Mouse (Mus musculus): ENCODE data around the gene Vipr2.

The Vipr2 gene

GRCm38 (mm10) chr12:116101945-116102344 lies 24.4 kb downstream of the Vipr2 start:
- DNase-seq, result no peak

- DNase-seq, result no peak
Measured at GRCm38 (mm10) chr12:116109451-116110353, 32.2 kb downstream of the Vipr2 start.

- DNase-seq, result no peak
Measured at GRCm38 (mm10) chr12:116111007-116111694, 33.6 kb downstream of the Vipr2 start.

- DNase-seq, result no peak
Measured at GRCm38 (mm10) chr12:116115781-116116180, 38.3 kb downstream of the Vipr2 start.

GRCm38 (mm10) chr12:116116455-116116854 lies 38.9 kb downstream of the Vipr2 start:
- no peak for DNase-seq

- no peak for DNase-seq
Measured at GRCm38 (mm10) chr12:116117352-116117929, 39.9 kb downstream of the Vipr2 start.

- DNase-seq, result no peak
Measured at GRCm38 (mm10) chr12:116119001-116119400, 41.5 kb downstream of the Vipr2 start.

GRCm38 (mm10) chr12:116123786-116124185 lies 46.3 kb downstream of the Vipr2 start:
- DNase-seq, result no peak

GRCm38 (mm10) chr12:116130936-116131335 lies 53.4 kb downstream of the Vipr2 start:
- DNase-seq, result no peak

- no peak for DNase-seq
Measured at GRCm38 (mm10) chr12:116132909-116133308, 55.4 kb downstream of the Vipr2 start.

- no peak for DNase-seq
Measured at GRCm38 (mm10) chr12:116135906-116136305, 58.4 kb downstream of the Vipr2 start.

- no peak for DNase-seq
Measured at GRCm38 (mm10) chr12:116138322-116139205, 61.0 kb downstream of the Vipr2 start.

- DNase-seq, result no peak
Measured at GRCm38 (mm10) chr12:116140605-116141004, 63.1 kb downstream of the Vipr2 start.

GRCm38 (mm10) chr12:116141816-116142215 lies 64.3 kb downstream of the Vipr2 start:
- DNase-seq, result no peak

GRCm38 (mm10) chr12:116142464-116142863 lies 64.9 kb downstream of the Vipr2 start:
- no peak for DNase-seq

- no peak for DNase-seq
Measured at GRCm38 (mm10) chr12:116145246-116145645, 67.7 kb downstream of the Vipr2 start.

GRCm38 (mm10) chr12:116145686-116146085 lies 68.2 kb downstream of the Vipr2 start:
- DNase-seq, result no peak

GRCm38 (mm10) chr12:116146996-116147634 lies 69.6 kb downstream of the Vipr2 start:
- no peak for DNase-seq

- no peak for DNase-seq
Measured at GRCm38 (mm10) chr12:116152866-116153428, 75.4 kb downstream of the Vipr2 start.

- DNase-seq, result no peak
Measured at GRCm38 (mm10) chr12:116156792-116157532, 79.4 kb downstream of the Vipr2 start.

GRCm38 (mm10) chr12:116159223-116159622 lies 81.7 kb downstream of the Vipr2 start:
- DNase-seq, result no peak

Measured in kidney, postnatal 36 days (tissue).